Mouse (Mus musculus) midbrain, embryonic 14.5 days (tissue): ENCODE results near the gene Gm20696. TPM values are rescaled to one million over a fixed set of nuclear protein-coding genes. Genes with fewer than 3 reads are reported as not detected.

Experiments used
- ATAC-seq: fragments of 200-750 bp; cut with Nextera tagmentation; 2 replicates; pipeline ENCODE4 v1.8.0; 2017; ENCODE audit warnings: moderate number of reproducible peaks, moderate library complexity; ENCODE audit not compliant: low FRiP score, low TSS enrichment
- DNase-seq: peaks from one replicate; pipeline ENCODE4 v3.0.0-alpha.2; 2015
- H3K27ac ChIP-seq: fragments of 300-500 bp; sonication (generic); replicated peaks from 2 replicates; pipeline ENCODE4 v1.5.1; 2014; ENCODE audit warnings: mild to moderate bottlenecking, low read depth, low read length, moderate library complexity
- H3K27me3 ChIP-seq: fragments of 300-500 bp; sonication (generic); 2 replicates; pipeline ENCODE4 v1.6.1; 2014; ENCODE audit warnings: low read length, control low read depth, mixed read lengths; ENCODE audit not compliant: control insufficient read depth, insufficient read depth
- H3K36me3 ChIP-seq: fragments of 300-500 bp; sonication (generic); 2 replicates; pipeline ENCODE4 v1.6.1; 2014; ENCODE audit warnings: low read length, control low read depth; ENCODE audit not compliant: control insufficient read depth, insufficient read depth
- H3K4me1 ChIP-seq: fragments of 300-500 bp; sonication (generic); 2 replicates; pipeline ENCODE4 v1.6.1; 2014; ENCODE audit warnings: mild to moderate bottlenecking, antibody characterized with exemption, low read length, control low read depth; ENCODE audit not compliant: control insufficient read depth, insufficient read depth
- H3K4me2 ChIP-seq: fragments of 300-500 bp; sonication (generic); 2 replicates; pipeline ENCODE4 v1.6.1; 2014; ENCODE audit warnings: mild to moderate bottlenecking, low read length, moderate library complexity
- H3K4me3 ChIP-seq: fragments of 300-500 bp; sonication (generic); replicated peaks from 2 replicates; pipeline ENCODE4 v1.5.1; 2014; ENCODE audit warnings: low read depth, low read length
- H3K9ac ChIP-seq: fragments of 300-500 bp; sonication (generic); replicated peaks from 2 replicates; pipeline ENCODE4 v1.6.1; 2014; ENCODE audit warnings: mild to moderate bottlenecking, low read length, moderate library complexity
- H3K9me3 ChIP-seq: fragments of 300-500 bp; sonication (generic); 2 replicates; pipeline ENCODE4 v1.6.1; 2016; ENCODE audit warnings: low read length, control low read depth, mixed read lengths; ENCODE audit not compliant: control insufficient read depth
- WGBS: fragments of 180-500 bp; shearing (Covaris S2); extraction: QIAGEN DNeasy Blood & Tissue Kit; methylation state at CpG from one replicate; pipeline ENCODE4 v1.1.7; 2014; 5-methylcytosine and 5-hydroxymethylcytosine counted together
- polyA plus RNA-seq: library from polyadenylated mRNA; unstranded; fragments of >200 nt; fragmentation: Nextera tagmentation; extraction: Ambion mirVana; gene quantifications from 2 replicates; pipeline ENCODE4 v1.2.1, GENCODE M21; 2014

The Gm20696 gene
- polyA plus RNA-seq, 1 experiment from 2014 or later: 4.0 TPM

- H3K27me3 ChIP-seq: no peaks in the 10 kb centered on the region
- no peaks in the 10 kb centered on the region for H3K36me3 ChIP-seq
- no peak overlapping the region for H3K4me2 ChIP-seq
- H3K9me3 ChIP-seq: no peaks in the 10 kb centered on the region
- no peak overlapping the region for H3K27ac ChIP-seq
- DNase-seq: no peak
- H3K4me3 ChIP-seq: no peak overlapping the region
- no peak overlapping the region for H3K9ac ChIP-seq
- H3K4me1 ChIP-seq: peaks cover 20% of the 10 kb centered on the region
- ATAC-seq: no peak
- WGBS: 89% methylated on average over 2 of the region's 2 CpGs
Measured at GRCm38 (mm10) chr6:99440606-99441005, 226.0 kb downstream of the Gm20696 start.

GRCm38 (mm10) chr6:99439878-99440361 lies 226.7 kb downstream of the Gm20696 start:
- Histone ChIP-seq H3K4me1 (peaks cover 20% of the 10 kb centered on the region), H3K4me2 (peak overlapping the region; percentile 33), H3K27me3 (no peaks in the 10 kb centered on the region), H3K27ac (peak overlapping the region; percentile 65), H3K36me3 (no peaks in the 10 kb centered on the region), H3K4me3 (no peak overlapping the region), H3K9ac (no peak overlapping the region; the same call in 1 of the 2 replicates), H3K9me3 (no peaks in the 10 kb centered on the region)
- under 1% methylated on average over 9 of the region's 9 CpGs for WGBS
- DNase-seq (peak; percentile 65), ATAC-seq (peak; percentile 55; the same call in 1 of the 2 replicates)

- ATAC-seq: no peak
Measured at GRCm38 (mm10) chr6:99439214-99439877, 227.3 kb downstream of the Gm20696 start.

GRCm38 (mm10) chr6:99436371-99436770 lies 230.2 kb downstream of the Gm20696 start:
- Histone ChIP-seq H3K9ac (no peak overlapping the region), H3K4me2 (no peak overlapping the region), H3K36me3 (no peaks in the 10 kb centered on the region), H3K4me3 (no peak overlapping the region), H3K4me1 (peaks cover 20% of the 10 kb centered on the region), H3K9me3 (no peaks in the 10 kb centered on the region), H3K27me3 (no peaks in the 10 kb centered on the region), H3K27ac (no peak overlapping the region)
- WGBS: 96% methylated on average over 6 of the region's 6 CpGs
- DNase-seq: no peak
- no peak for ATAC-seq

More at GRCm38 (mm10) chr6:99439214-99439877, 227.3 kb downstream of the Gm20696 start:
- peak; percentile 31 for DNase-seq
- no peaks in the 10 kb centered on the region for H3K27me3 ChIP-seq
- peaks cover 20% of the 10 kb centered on the region for H3K4me1 ChIP-seq
- 5% methylated on average over 9 of the region's 9 CpGs for WGBS
- H3K36me3 ChIP-seq: no peaks in the 10 kb centered on the region
- no peaks in the 10 kb centered on the region for H3K9me3 ChIP-seq
- H3K4me2 ChIP-seq: peak overlapping the region; percentile 33
- H3K27ac ChIP-seq: peak overlapping the region; percentile 65
- no peak overlapping the region for H3K9ac ChIP-seq
- no peak overlapping the region for H3K4me3 ChIP-seq

- Histone ChIP-seq H3K36me3 (no peaks in the 10 kb centered on the region), H3K27me3 (no peaks in the 10 kb centered on the region), H3K4me2 (no peak overlapping the region), H3K9me3 (no peaks in the 10 kb centered on the region), H3K4me1 (peaks cover 18% of the 10 kb centered on the region), H3K27ac (no peak overlapping the region), H3K4me3 (no peak overlapping the region), H3K9ac (no peak overlapping the region)
- ATAC-seq (no peak), DNase-seq (no peak)
- 94% methylated on average over 10 of the region's 10 CpGs for WGBS
Measured at GRCm38 (mm10) chr6:99435140-99435539, 231.5 kb downstream of the Gm20696 start.

- no peak for DNase-seq
- 91% methylated on average over 9 of the region's 9 CpGs for WGBS
- no peak overlapping the region for H3K27ac ChIP-seq
- H3K4me1 ChIP-seq: 0 out of 2 replicates have a peak, but pooled peaks cover 4% of the 10 kb centered on the region
- H3K36me3 ChIP-seq: no peaks in the 10 kb centered on the region
- H3K4me3 ChIP-seq: no peak overlapping the region
- no peak overlapping the region for H3K4me2 ChIP-seq
- no peaks in the 10 kb centered on the region for H3K9me3 ChIP-seq
- no peaks in the 10 kb centered on the region for H3K27me3 ChIP-seq
- ATAC-seq: no peak
- H3K9ac ChIP-seq: no peak overlapping the region
Measured at GRCm38 (mm10) chr6:99433006-99433405, 233.6 kb downstream of the Gm20696 start.

GRCm38 (mm10) chr6:99431941-99432340 lies 234.7 kb downstream of the Gm20696 start:
- no peak overlapping the region for H3K4me2 ChIP-seq
- H3K4me3 ChIP-seq: no peak overlapping the region
- WGBS: 82% methylated on average over 4 of the region's 4 CpGs
- H3K27ac ChIP-seq: no peak overlapping the region
- no peaks in the 10 kb centered on the region for H3K9me3 ChIP-seq
- no peaks in the 10 kb centered on the region for H3K27me3 ChIP-seq
- no peak for DNase-seq
- no peaks in the 10 kb centered on the region for H3K36me3 ChIP-seq
- 0 out of 2 replicates have a peak, but pooled peaks cover 4% of the 10 kb centered on the region for H3K4me1 ChIP-seq
- no peak for ATAC-seq
- no peak overlapping the region for H3K9ac ChIP-seq

GRCm38 (mm10) chr6:99430560-99430959 lies 236.0 kb downstream of the Gm20696 start:
- Histone ChIP-seq H3K9ac (no peak overlapping the region), H3K4me1 (0 out of 2 replicates have a peak, but pooled peaks cover 4% of the 10 kb centered on the region), H3K9me3 (no peaks in the 10 kb centered on the region), H3K4me2 (peak overlapping the region; percentile 38), H3K36me3 (no peaks in the 10 kb centered on the region), H3K27ac (no peak overlapping the region; the same call in 1 of the 2 replicates), H3K4me3 (no peak overlapping the region), H3K27me3 (no peaks in the 10 kb centered on the region)
- DNase-seq: peak; percentile 42
- no peak for ATAC-seq
- 42% methylated on average over 14 of the region's 14 CpGs for WGBS
